Mouse (Mus musculus): Measurements from ENCODE around the gene Krtap5-4.
"Not testable (repeated sequence)": the region's sequence is repeated elsewhere in the genome, so short reads cannot be mapped to it uniquely, and the experiment has no call there.

The Krtap5-4 gene

GRCm38 (mm10) chr7:142321637-142322306, 18.4 kb downstream of the Krtap5-4 start:
- DNase-seq (ENCODE audit: low read depth, low spot score): not testable (repeated sequence)

- no peak for DNase-seq (ENCODE audit: low read depth, low spot score)
Observed at GRCm38 (mm10) chr7:142322641-142323040, 19.3 kb downstream of the Krtap5-4 start.

- no peak for DNase-seq (ENCODE audit: low read depth, low spot score)
Observed at GRCm38 (mm10) chr7:142323396-142324117, 20.2 kb downstream of the Krtap5-4 start.

GRCm38 (mm10) chr7:142326714-142327445, 23.5 kb downstream of the Krtap5-4 start:
- no peak for DNase-seq (ENCODE audit: low read depth, low spot score)

- DNase-seq (ENCODE audit: low read depth, low spot score): no peak
Observed at GRCm38 (mm10) chr7:142328507-142328906, 25.2 kb downstream of the Krtap5-4 start.

GRCm38 (mm10) chr7:142330271-142330724, 26.9 kb downstream of the Krtap5-4 start:
- DNase-seq (ENCODE audit: low read depth, low spot score): no peak

GRCm38 (mm10) chr7:142331281-142331680, 27.9 kb downstream of the Krtap5-4 start:
- no peak for DNase-seq (ENCODE audit: low read depth, low spot score)

- not testable (repeated sequence) for DNase-seq (ENCODE audit: low read depth, low spot score)
Observed at GRCm38 (mm10) chr7:142332741-142333140, 29.4 kb downstream of the Krtap5-4 start.

GRCm38 (mm10) chr7:142334246-142334645, 30.9 kb downstream of the Krtap5-4 start:
- peak; percentile 65 for DNase-seq (ENCODE audit: low read depth, low spot score)

- no peak for DNase-seq (ENCODE audit: low read depth, low spot score)
Observed at GRCm38 (mm10) chr7:142335151-142335550, 31.8 kb downstream of the Krtap5-4 start.

- peak; percentile 18 for DNase-seq (ENCODE audit: low read depth, low spot score)
Observed at GRCm38 (mm10) chr7:142340269-142340970, 37.1 kb downstream of the Krtap5-4 start.

GRCm38 (mm10) chr7:142341564-142342246, 38.4 kb downstream of the Krtap5-4 start:
- DNase-seq (ENCODE audit: low read depth, low spot score): no peak

- DNase-seq (ENCODE audit: low read depth, low spot score): no peak
Observed at GRCm38 (mm10) chr7:142342247-142342640, 38.9 kb downstream of the Krtap5-4 start.

- no peak for DNase-seq (ENCODE audit: low read depth, low spot score)
Observed at GRCm38 (mm10) chr7:142347542-142347941, 44.2 kb downstream of the Krtap5-4 start.

GRCm38 (mm10) chr7:142349308-142349961, 46.1 kb downstream of the Krtap5-4 start:
- DNase-seq (ENCODE audit: low read depth, low spot score): peak; percentile 80

- DNase-seq (ENCODE audit: low read depth, low spot score): no peak
Observed at GRCm38 (mm10) chr7:142351569-142351968, 48.2 kb downstream of the Krtap5-4 start.

GRCm38 (mm10) chr7:142353854-142354253, 50.5 kb downstream of the Krtap5-4 start:
- DNase-seq (ENCODE audit: low read depth, low spot score): no peak
